Mouse (Mus musculus): ENCODE results near the gene Noxred1.
"Not testable (repeated sequence)": the region's sequence is repeated elsewhere in the genome, so short reads cannot be mapped to it uniquely, and the experiment has no call there.

The Noxred1 gene

GRCm38 (mm10) chr12:87229633-87230032, 8.9 kb downstream of the Noxred1 start:
- DNase-seq (ENCODE audit: low spot score), result no peak

GRCm38 (mm10) chr12:87226801-87227200, 11.7 kb downstream of the Noxred1 start:
- no peak for DNase-seq (ENCODE audit: low spot score)

GRCm38 (mm10) chr12:87224950-87225349, 13.6 kb downstream of the Noxred1 start:
- no peak for DNase-seq (ENCODE audit: low spot score)

- DNase-seq (ENCODE audit: low spot score), result no peak
Measured at GRCm38 (mm10) chr12:87219362-87219761, 19.2 kb downstream of the Noxred1 start.

GRCm38 (mm10) chr12:87217596-87217995, 20.9 kb downstream of the Noxred1 start:
- DNase-seq (ENCODE audit: low spot score), result no peak

- no peak for DNase-seq (ENCODE audit: low spot score)
Measured at GRCm38 (mm10) chr12:87216053-87216452, 22.5 kb downstream of the Noxred1 start.

GRCm38 (mm10) chr12:87212844-87213606, 25.5 kb downstream of the Noxred1 start:
- DNase-seq (ENCODE audit: low spot score), result no peak

GRCm38 (mm10) chr12:87205789-87206188, 32.7 kb downstream of the Noxred1 start:
- DNase-seq (ENCODE audit: low spot score), result not testable (repeated sequence)

- no peak for DNase-seq (ENCODE audit: low spot score)
Measured at GRCm38 (mm10) chr12:87201694-87202093, 36.8 kb downstream of the Noxred1 start.

- DNase-seq (ENCODE audit: low spot score), result peak; percentile 38
Measured at GRCm38 (mm10) chr12:87199973-87200586, 38.5 kb downstream of the Noxred1 start, which contains the start of gene Tmed8. Tmed8 (minus strand) TSS chr12:87200454.

GRCm38 (mm10) chr12:87199206-87199972, 39.1 kb downstream of the Noxred1 start, which contains the start of gene Samd15:
Samd15 (plus strand) TSS chr12:87199723.
- DNase-seq (ENCODE audit: low spot score), result peak; percentile 14

GRCm38 (mm10) chr12:87198792-87199191, 39.7 kb downstream of the Noxred1 start:
- DNase-seq (ENCODE audit: low spot score), result no peak

- no peak for DNase-seq (ENCODE audit: low spot score)
Measured at GRCm38 (mm10) chr12:87196310-87196709, 42.2 kb downstream of the Noxred1 start.

GRCm38 (mm10) chr12:87195069-87195468, 43.5 kb downstream of the Noxred1 start:
- DNase-seq (ENCODE audit: low spot score), result no peak

GRCm38 (mm10) chr12:87193008-87193407, 45.5 kb downstream of the Noxred1 start:
- DNase-seq (ENCODE audit: low spot score), result no peak

- no peak for DNase-seq (ENCODE audit: low spot score)
Measured at GRCm38 (mm10) chr12:87177631-87178030, 60.9 kb downstream of the Noxred1 start.

- no peak for DNase-seq (ENCODE audit: low spot score)
Measured at GRCm38 (mm10) chr12:87175194-87175946, 63.2 kb downstream of the Noxred1 start.

Measured in ovary, postnatal 10 days (tissue).